Mouse (Mus musculus): Measurements from ENCODE around the gene Aldh1a3. TPM values are rescaled to one million over a fixed set of nuclear protein-coding genes. Genes with fewer than 3 reads are reported as not detected.

Aldh1a3 gene
- polyA plus RNA-seq (2012) = not detected in 2 replicates

- H3K4me3 ChIP-seq (replicated peaks) = no peak within 1 kb of the TSS
- H3K9me3 ChIP-seq (ENCODE audit: control insufficient read depth, low read length) = no peaks in the 10 kb centered on the region
- H3K4me1 ChIP-seq (ENCODE audit: control insufficient read depth) = no peaks in the 10 kb centered on the region
- TF ChIP-seq GATA1 (IDR thresholded peaks at IDR 0.05; ENCODE audit: low read length) (no peak), TAL1 (IDR thresholded peaks at IDR 0.05; ENCODE audit: low read length) (no peak)
- H3K27me3 ChIP-seq (ENCODE audit: control insufficient read depth) = peaks cover 49% of the 10 kb centered on the region
- no peaks in the 10 kb centered on the region for H3K36me3 ChIP-seq (ENCODE audit: control insufficient read depth)
These were observed at the start of gene Aldh1a3 for GRCm38 (mm10) chr7:66427437-66428161. TSS of gene Aldh1a3 (minus strand) at chr7:66427517.

GRCm38 (mm10) chr7:66476289-66476688, 49.0 kb upstream of the Aldh1a3 start:
- Histone ChIP-seq H3K36me3 (ENCODE audit: control insufficient read depth) (no peaks in the 10 kb centered on the region), H3K4me1 (ENCODE audit: control insufficient read depth) (peaks cover 3% of the 10 kb centered on the region; the same call in 1 of the 2 replicates), H3K27me3 (ENCODE audit: control insufficient read depth) (no peaks in the 10 kb centered on the region), H3K4me3 (replicated peaks) (no peak overlapping the region), H3K9me3 (ENCODE audit: control insufficient read depth, low read length) (no peaks in the 10 kb centered on the region; the same call in 1 of the 2 replicates)
- TF ChIP-seq GATA1 (IDR thresholded peaks at IDR 0.05; ENCODE audit: low read length) = no peak
- TF ChIP-seq TAL1 (IDR thresholded peaks at IDR 0.05; ENCODE audit: low read length) = no peak

- H3K9me3 ChIP-seq (ENCODE audit: control insufficient read depth, low read length) = peaks cover 3% of the 10 kb centered on the region; the same call in 1 of the 2 replicates
- no peak overlapping the region for H3K4me3 ChIP-seq (replicated peaks)
- H3K36me3 ChIP-seq (ENCODE audit: control insufficient read depth) = no peaks in the 10 kb centered on the region
- TF ChIP-seq TAL1 (IDR thresholded peaks at IDR 0.05; ENCODE audit: low read length) = no peak
- no peak for TF ChIP-seq GATA1 (IDR thresholded peaks at IDR 0.05; ENCODE audit: low read length)
- no peaks in the 10 kb centered on the region for H3K4me1 ChIP-seq (ENCODE audit: control insufficient read depth)
- H3K27me3 ChIP-seq (ENCODE audit: control insufficient read depth) = no peaks in the 10 kb centered on the region
These were observed 44.4 kb upstream of the Aldh1a3 start for GRCm38 (mm10) chr7:66471641-66472216.

GRCm38 (mm10) chr7:66466641-66467040, 39.3 kb upstream of the Aldh1a3 start:
- no peaks in the 10 kb centered on the region for H3K4me1 ChIP-seq (ENCODE audit: control insufficient read depth)
- no peak overlapping the region for H3K4me3 ChIP-seq (replicated peaks)
- H3K9me3 ChIP-seq (ENCODE audit: control insufficient read depth, low read length) = peaks cover 3% of the 10 kb centered on the region; the same call in 1 of the 2 replicates
- no peaks in the 10 kb centered on the region for H3K27me3 ChIP-seq (ENCODE audit: control insufficient read depth)
- H3K36me3 ChIP-seq (ENCODE audit: control insufficient read depth) = no peaks in the 10 kb centered on the region
- TF ChIP-seq TAL1 (IDR thresholded peaks at IDR 0.05; ENCODE audit: low read length) (no peak), GATA1 (IDR thresholded peaks at IDR 0.05; ENCODE audit: low read length) (no peak)

GRCm38 (mm10) chr7:66465241-66465640, 37.9 kb upstream of the Aldh1a3 start:
- H3K4me1 ChIP-seq (ENCODE audit: control insufficient read depth) = no peaks in the 10 kb centered on the region
- no peaks in the 10 kb centered on the region for H3K36me3 ChIP-seq (ENCODE audit: control insufficient read depth)

GRCm38 (mm10) chr7:66463081-66463480, 35.8 kb upstream of the Aldh1a3 start:
- Histone ChIP-seq H3K9me3 (ENCODE audit: control insufficient read depth, low read length) (no peaks in the 10 kb centered on the region), H3K4me3 (replicated peaks) (no peak overlapping the region), H3K36me3 (ENCODE audit: control insufficient read depth) (no peaks in the 10 kb centered on the region), H3K4me1 (ENCODE audit: control insufficient read depth) (no peaks in the 10 kb centered on the region), H3K27me3 (ENCODE audit: control insufficient read depth) (no peaks in the 10 kb centered on the region)
- TF ChIP-seq TAL1 (IDR thresholded peaks at IDR 0.05; ENCODE audit: low read length) = no peak
- TF ChIP-seq GATA1 (IDR thresholded peaks at IDR 0.05; ENCODE audit: low read length) = no peak

More at GRCm38 (mm10) chr7:66465241-66465640, 37.9 kb upstream of the Aldh1a3 start:
- Histone ChIP-seq H3K4me3 (replicated peaks) (no peak overlapping the region), H3K27me3 (ENCODE audit: control insufficient read depth) (no peaks in the 10 kb centered on the region), H3K9me3 (ENCODE audit: control insufficient read depth, low read length) (no peaks in the 10 kb centered on the region)
- no peak for TF ChIP-seq GATA1 (IDR thresholded peaks at IDR 0.05; ENCODE audit: low read length)
- TF ChIP-seq TAL1 (IDR thresholded peaks at IDR 0.05; ENCODE audit: low read length) = no peak

GRCm38 (mm10) chr7:66451622-66452295, 24.4 kb upstream of the Aldh1a3 start:
- H3K27me3 ChIP-seq (ENCODE audit: control insufficient read depth) = no peaks in the 10 kb centered on the region
- no peak overlapping the region for H3K4me3 ChIP-seq (replicated peaks)
- no peaks in the 10 kb centered on the region for H3K9me3 ChIP-seq (ENCODE audit: control insufficient read depth, low read length)
- TF ChIP-seq TAL1 (IDR thresholded peaks at IDR 0.05; ENCODE audit: low read length) (0 out of 3 replicates have a peak, but pooled peaks have one; percentile 6), GATA1 (IDR thresholded peaks at IDR 0.05; ENCODE audit: low read length) (no peak)
- H3K4me1 ChIP-seq (ENCODE audit: control insufficient read depth) = peaks cover 1% of the 10 kb centered on the region; the same call in 1 of the 2 replicates
- no peaks in the 10 kb centered on the region for H3K36me3 ChIP-seq (ENCODE audit: control insufficient read depth)

GRCm38 (mm10) chr7:66449971-66450752, 22.8 kb upstream of the Aldh1a3 start:
- Histone ChIP-seq H3K27me3 (ENCODE audit: control insufficient read depth) (no peaks in the 10 kb centered on the region), H3K9me3 (ENCODE audit: control insufficient read depth, low read length) (no peaks in the 10 kb centered on the region), H3K4me3 (replicated peaks) (no peak overlapping the region), H3K4me1 (ENCODE audit: control insufficient read depth) (peaks cover 1% of the 10 kb centered on the region; the same call in 1 of the 2 replicates), H3K36me3 (ENCODE audit: control insufficient read depth) (no peaks in the 10 kb centered on the region)
- no peak for TF ChIP-seq GATA1 (IDR thresholded peaks at IDR 0.05; ENCODE audit: low read length)
- no peak for TF ChIP-seq TAL1 (IDR thresholded peaks at IDR 0.05; ENCODE audit: low read length)

All from erythroblast, embryonic 14.5 days (primary cell).